Mouse (Mus musculus): Measurements from ENCODE around the gene Ablim2.

Gene Ablim2

GRCm38 (mm10) chr5:35757639-35758001, at the start of gene Ablim2:
Gene Ablim2 (plus strand): TSS chr5:35757880.
- peak; percentile 97 for DNase-seq (ENCODE audit: inconsistent ontology term)

- DNase-seq (ENCODE audit: inconsistent ontology term) = no peak
These were observed 47.2 kb upstream of the Ablim2 start for GRCm38 (mm10) chr5:35710481-35710880.

- no peak for DNase-seq (ENCODE audit: inconsistent ontology term)
These were observed 46.7 kb upstream of the Ablim2 start for GRCm38 (mm10) chr5:35710931-35711330.

DNA sequence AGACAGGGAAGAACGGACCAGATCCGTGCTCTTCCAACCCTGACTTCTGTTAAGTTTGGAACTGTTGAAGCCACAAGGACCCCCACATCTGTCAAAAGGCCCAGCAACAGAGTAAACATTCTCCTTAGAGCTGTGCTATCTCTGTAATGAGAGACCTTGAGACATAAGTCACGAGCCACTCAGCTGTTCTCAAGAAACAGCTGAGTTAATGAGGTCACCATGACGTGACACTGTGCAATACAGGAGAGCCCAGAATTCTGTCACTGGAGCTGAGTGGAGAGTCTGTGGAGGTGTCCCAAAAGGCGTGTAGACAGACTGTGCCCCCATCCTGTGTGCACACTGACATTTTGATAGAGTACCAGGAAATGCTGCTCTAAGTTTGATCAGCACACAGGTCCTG, 45.2 kb upstream of the Ablim2 start:
- DNase-seq (ENCODE audit: inconsistent ontology term) = no peak

DNA sequence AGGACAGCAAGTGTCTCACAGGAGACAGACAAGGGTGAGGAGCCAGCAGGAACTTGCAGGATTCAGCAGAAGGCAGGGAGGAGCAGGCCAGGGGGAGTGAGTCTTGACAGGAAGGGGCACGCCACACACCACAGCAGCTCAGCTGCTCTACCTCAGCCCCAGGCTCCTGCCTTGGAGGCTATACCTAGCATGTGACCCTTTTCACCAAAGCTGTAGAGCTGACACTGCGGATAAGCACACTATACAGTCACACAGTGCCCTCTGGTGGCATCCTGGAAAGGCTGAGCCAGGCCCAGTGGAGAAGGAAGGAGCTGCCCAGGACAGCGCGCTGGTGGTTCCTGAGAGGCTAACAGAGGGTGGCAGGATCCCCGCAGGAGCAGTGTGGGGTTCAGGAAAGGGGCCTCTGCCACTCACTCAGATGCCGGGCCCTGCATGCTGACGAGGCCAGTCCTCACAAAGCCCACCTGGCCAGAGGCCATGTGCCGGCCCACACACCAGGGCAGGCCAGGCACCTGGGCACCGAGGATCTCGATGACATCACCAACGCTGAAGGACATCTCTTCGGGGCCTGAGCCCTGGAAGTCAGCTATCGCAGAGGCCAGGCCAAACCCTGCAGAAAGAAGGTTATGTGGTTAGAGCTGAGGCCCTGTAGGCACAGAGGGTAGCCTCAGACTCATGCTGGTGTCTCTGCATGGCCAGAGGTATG, 43.9 kb upstream of the Ablim2 start:
- peak; percentile 81 for DNase-seq (ENCODE audit: inconsistent ontology term)

DNA sequence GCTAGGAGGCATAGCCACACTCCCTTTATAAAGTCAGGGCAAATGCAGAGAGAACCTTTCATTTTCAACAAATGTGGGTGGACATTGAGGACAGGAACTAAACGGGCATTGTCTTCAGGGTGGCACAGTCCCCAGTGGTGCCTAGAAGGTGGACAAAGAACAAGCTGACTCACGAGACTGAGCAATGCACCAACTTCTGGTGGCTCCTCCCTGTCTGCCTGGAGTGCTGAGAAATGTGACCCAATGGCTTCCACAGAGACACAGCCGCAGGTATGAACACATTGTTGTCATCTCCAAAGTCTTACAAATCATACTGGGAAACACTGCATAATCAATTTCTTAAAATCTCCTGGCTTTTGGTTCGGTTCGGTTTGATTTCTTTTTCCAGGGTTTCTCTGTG, 40.2 kb upstream of the Ablim2 start:
- DNase-seq (ENCODE audit: inconsistent ontology term) = no peak

- DNase-seq (ENCODE audit: inconsistent ontology term) = peak; percentile 42
These were observed 39.7 kb upstream of the Ablim2 start for GRCm38 (mm10) chr5:35717946-35718345.

DNA sequence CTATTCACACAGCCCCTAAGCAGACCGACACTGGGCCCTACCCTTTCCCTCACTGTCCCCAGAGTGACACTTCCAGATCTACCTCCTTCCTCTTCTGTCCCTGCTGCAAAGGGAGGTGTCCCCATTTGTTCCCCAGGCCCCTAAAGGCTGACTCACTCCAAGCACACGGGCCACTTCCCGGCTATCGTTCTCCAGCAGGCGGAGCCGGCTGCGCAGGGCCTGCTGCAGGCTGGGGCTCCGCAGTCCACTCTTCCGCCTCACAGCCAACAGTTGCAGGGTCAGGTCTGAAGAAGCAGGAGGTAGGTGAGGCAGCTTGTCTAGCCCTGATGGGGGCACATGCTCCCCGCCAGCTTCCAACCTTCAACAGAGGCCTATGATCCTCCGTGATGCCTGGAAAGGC, 38.9 kb upstream of the Ablim2 start:
- DNase-seq (ENCODE audit: inconsistent ontology term) = no peak

GRCm38 (mm10) chr5:35719343-35719742, 38.3 kb upstream of the Ablim2 start:
- DNase-seq (ENCODE audit: inconsistent ontology term) = no peak

- peak; percentile 56 for DNase-seq (ENCODE audit: inconsistent ontology term)
These were observed 37.8 kb upstream of the Ablim2 start for GRCm38 (mm10) chr5:35719880-35720279.

GRCm38 (mm10) chr5:35721933-35722332, 35.7 kb upstream of the Ablim2 start:
- no peak for DNase-seq (ENCODE audit: inconsistent ontology term)

DNA sequence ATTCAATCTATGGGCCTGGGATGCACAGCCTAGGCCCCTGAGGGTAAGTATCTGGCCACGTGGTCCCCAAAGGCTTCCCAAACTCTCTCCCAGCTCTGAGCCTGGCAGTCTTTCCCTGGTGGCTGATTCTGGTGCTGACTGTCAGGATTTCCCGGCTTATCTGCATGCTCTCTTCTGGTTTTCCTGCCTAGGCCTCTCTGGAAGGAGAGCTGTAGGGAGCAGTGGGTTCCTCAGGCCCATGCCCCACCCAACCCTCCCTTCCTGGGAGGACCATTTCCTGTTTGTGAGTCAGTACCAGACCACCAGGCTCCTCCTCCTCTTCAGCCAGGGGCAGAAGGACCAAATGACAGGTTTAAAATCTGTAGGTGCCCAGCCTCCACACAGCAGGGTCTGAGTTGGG, 35.0 kb upstream of the Ablim2 start:
- DNase-seq (ENCODE audit: inconsistent ontology term) = no peak

GRCm38 (mm10) chr5:35723900-35724299, 33.8 kb upstream of the Ablim2 start:
- DNase-seq (ENCODE audit: inconsistent ontology term) = no peak

GRCm38 (mm10) chr5:35725840-35726239, 31.8 kb upstream of the Ablim2 start:
- DNase-seq (ENCODE audit: inconsistent ontology term) = no peak

GRCm38 (mm10) chr5:35727447-35727846, 30.2 kb upstream of the Ablim2 start:
- DNase-seq (ENCODE audit: inconsistent ontology term) = no peak

DNA sequence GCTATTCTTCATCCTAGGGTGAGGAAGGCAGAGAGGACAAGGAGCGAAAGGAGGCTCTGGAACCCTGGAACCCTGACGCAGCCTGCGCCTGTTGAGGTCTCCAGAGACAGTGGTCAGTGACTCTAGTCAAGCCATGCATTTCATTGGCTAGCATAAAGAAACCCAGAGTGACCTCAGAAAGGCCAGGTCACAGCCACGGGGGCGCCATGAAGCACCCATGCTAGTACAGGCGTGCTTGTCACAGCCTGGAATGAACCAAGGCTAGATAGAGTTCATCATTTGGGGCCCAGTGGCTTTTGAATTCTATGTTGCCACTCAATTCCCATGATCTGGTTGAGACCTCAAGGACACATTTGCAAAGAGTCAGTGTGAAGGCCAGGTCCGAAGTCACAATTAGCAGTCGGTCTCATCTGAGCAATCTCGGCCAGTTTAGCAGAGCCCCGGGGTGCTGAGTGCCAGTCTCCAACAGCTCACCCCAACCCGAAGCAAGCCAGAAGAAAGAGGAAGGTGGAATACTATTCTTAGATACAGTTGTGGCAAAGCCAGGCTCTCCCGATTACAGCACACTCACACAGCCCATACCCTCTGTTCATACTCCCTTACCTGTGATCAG, 29.2 kb upstream of the Ablim2 start:
- no peak for DNase-seq (ENCODE audit: inconsistent ontology term)

- peak; percentile 31 for DNase-seq (ENCODE audit: inconsistent ontology term)
These were observed 28.7 kb upstream of the Ablim2 start for GRCm38 (mm10) chr5:35728957-35729460.

- no peak for DNase-seq (ENCODE audit: inconsistent ontology term)
These were observed 27.8 kb upstream of the Ablim2 start for GRCm38 (mm10) chr5:35729844-35730243.

DNA sequence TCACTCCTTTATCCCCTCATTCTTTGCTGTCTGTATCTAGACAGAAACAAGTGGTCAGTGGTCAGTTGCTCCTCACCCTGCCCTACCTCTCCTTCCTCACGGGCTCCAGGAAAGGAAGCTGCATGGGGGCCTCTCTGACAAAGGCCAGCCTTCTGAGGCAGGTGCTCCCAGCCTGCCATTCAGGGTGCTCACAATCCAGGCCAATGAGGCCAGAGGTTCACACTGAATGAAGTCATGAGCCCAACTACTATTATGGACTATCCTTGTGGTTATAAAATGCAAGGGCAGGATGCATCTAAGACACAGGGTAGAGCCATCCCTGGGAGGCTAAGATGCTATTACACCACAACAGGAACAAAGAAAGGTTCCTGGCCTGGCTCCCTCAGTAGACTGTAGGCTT, 27.1 kb upstream of the Ablim2 start:
- no peak for DNase-seq (ENCODE audit: inconsistent ontology term)

DNA sequence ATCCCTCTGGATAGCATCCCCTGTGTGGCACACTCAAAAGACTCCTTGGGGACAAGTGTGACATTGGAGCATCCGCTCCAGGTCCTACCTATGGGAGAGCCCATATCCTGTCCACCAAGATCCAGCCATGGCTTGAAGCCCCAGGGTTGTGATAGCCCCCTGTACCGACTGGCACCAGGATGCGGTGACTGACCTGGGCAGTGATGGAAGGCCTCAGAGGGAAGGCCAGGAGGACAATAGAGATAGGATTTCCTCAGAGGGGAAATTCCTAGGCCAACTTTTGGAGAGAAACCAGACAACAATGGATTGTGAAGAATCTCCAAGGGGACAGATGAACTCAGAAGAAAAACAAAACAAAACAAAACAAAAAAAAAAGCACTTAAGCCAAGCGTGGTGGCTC, 26.7 kb upstream of the Ablim2 start:
- DNase-seq (ENCODE audit: inconsistent ontology term) = no peak

- no peak for DNase-seq (ENCODE audit: inconsistent ontology term)
These were observed 24.2 kb upstream of the Ablim2 start for GRCm38 (mm10) chr5:35733523-35733922.

DNA sequence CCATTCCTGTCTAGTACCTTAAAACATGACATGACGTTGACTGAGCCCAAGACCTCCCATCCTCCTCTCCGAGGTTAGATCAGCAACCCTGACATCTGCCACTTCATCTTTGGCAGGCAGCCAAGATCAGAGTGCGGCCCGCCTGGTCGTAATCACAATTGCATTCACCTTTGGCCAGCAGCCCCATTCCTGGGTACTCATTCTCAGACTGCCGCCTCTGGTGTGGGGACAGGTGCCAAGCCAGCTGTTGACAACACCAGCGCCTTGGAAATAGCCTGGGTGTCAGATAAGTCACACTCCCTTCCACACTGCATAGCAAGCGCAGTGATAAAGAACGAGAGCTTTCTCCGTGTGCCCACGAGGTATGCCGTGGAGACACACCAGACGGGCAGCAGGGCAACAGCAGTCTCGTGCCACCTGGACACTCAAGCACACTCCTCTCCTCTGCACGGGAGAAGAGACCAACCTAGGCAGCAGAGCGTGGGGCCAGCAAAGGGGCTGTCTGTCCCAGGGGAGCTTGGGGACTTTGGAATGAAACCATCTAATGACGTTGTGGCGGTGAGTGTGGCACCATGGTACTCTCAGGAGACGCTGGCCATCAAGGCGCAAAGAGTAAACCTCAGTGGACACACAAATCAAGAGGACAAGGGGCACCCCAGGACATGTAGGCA, 20.3 kb upstream of the Ablim2 start:
- DNase-seq (ENCODE audit: inconsistent ontology term) = no peak

DNA sequence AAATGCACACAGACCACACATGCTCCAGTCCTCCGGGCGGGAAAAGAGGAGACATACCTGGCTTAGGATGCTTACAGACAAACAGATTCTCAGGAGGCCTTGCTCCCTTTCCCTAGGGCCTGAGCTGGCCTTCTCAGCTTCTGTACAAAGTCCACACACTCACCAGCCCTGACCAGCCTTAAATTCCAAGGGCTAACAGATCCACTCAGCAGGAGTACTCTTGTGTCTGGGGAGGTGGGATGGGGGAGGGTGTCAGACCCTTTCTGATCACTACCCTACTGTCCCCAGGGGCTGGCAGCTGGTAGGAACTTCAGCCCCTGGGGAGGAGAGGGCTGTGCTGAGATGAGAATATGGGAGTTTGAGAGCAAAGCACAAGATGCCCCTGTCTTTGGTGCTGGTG, 18.7 kb upstream of the Ablim2 start:
- DNase-seq (ENCODE audit: inconsistent ontology term) = no peak

Data from Muller cell, postnatal 12 days (primary cell).